Mouse (Mus musculus) splenic B cell, adult 2 months (primary cell): ENCODE results near the gene Tuba3b.

Source experiments
- DNase-seq: peaks from one replicate; pipeline ENCODE4 v3.0.0-alpha.2; 2011; ENCODE audit warnings: low read depth, low spot score
- H3K27me3 ChIP-seq: 2 replicates; pipeline ENCODE4 v1.6.1; 2012; ENCODE audit warnings: mild to moderate bottlenecking, low read length, moderate library complexity, mixed read lengths; ENCODE audit not compliant: control insufficient read depth, poor library complexity, insufficient read depth, severe bottlenecking
- H3K36me3 ChIP-seq: 2 replicates; pipeline ENCODE4 v1.6.1; 2012; ENCODE audit warnings: mild to moderate bottlenecking, low read length, moderate library complexity, mixed read lengths; ENCODE audit not compliant: control insufficient read depth, poor library complexity, insufficient read depth, severe bottlenecking

Tuba3b gene

GRCm38 (mm10) chr6:145592531-145592998 lies 23.0 kb upstream of the Tuba3b start:
- no peaks in the 10 kb centered on the region for H3K36me3 ChIP-seq
- DNase-seq, result no peak
- no peaks in the 10 kb centered on the region for H3K27me3 ChIP-seq

- DNase-seq, result no peak
- no peaks in the 10 kb centered on the region for H3K27me3 ChIP-seq
- no peaks in the 10 kb centered on the region for H3K36me3 ChIP-seq
Measured at GRCm38 (mm10) chr6:145593991-145594390, 21.6 kb upstream of the Tuba3b start.

- no peaks in the 10 kb centered on the region for H3K27me3 ChIP-seq
- H3K36me3 ChIP-seq, result no peaks in the 10 kb centered on the region
- no peak for DNase-seq
Measured at GRCm38 (mm10) chr6:145595905-145596304, 19.7 kb upstream of the Tuba3b start.

GRCm38 (mm10) chr6:145598794-145599555 lies 16.6 kb upstream of the Tuba3b start:
- peak; percentile 43 for DNase-seq
- no peaks in the 10 kb centered on the region for H3K36me3 ChIP-seq
- H3K27me3 ChIP-seq, result no peaks in the 10 kb centered on the region

GRCm38 (mm10) chr6:145604126-145604525 lies 11.4 kb upstream of the Tuba3b start:
- no peaks in the 10 kb centered on the region for H3K36me3 ChIP-seq
- H3K27me3 ChIP-seq, result no peaks in the 10 kb centered on the region
- DNase-seq, result no peak

GRCm38 (mm10) chr6:145604648-145605047 lies 10.9 kb upstream of the Tuba3b start:
- DNase-seq, result no peak
- Histone ChIP-seq H3K36me3 (no peaks in the 10 kb centered on the region), H3K27me3 (no peaks in the 10 kb centered on the region)

GRCm38 (mm10) chr6:145605203-145605602 lies 10.4 kb upstream of the Tuba3b start:
- DNase-seq, result no peak
- Histone ChIP-seq H3K27me3 (no peaks in the 10 kb centered on the region), H3K36me3 (no peaks in the 10 kb centered on the region)

GRCm38 (mm10) chr6:145607746-145608145 lies 7.8 kb upstream of the Tuba3b start:
- no peaks in the 10 kb centered on the region for H3K27me3 ChIP-seq
- H3K36me3 ChIP-seq, result no peaks in the 10 kb centered on the region
- DNase-seq, result no peak

GRCm38 (mm10) chr6:145608693-145609092 lies 6.9 kb upstream of the Tuba3b start:
- DNase-seq, result no peak
- no peaks in the 10 kb centered on the region for H3K27me3 ChIP-seq
- H3K36me3 ChIP-seq, result no peaks in the 10 kb centered on the region

- no peaks in the 10 kb centered on the region for H3K27me3 ChIP-seq
- DNase-seq, result no peak
- no peaks in the 10 kb centered on the region for H3K36me3 ChIP-seq
Measured at GRCm38 (mm10) chr6:145610901-145611300, 4.7 kb upstream of the Tuba3b start.

- Histone ChIP-seq H3K36me3 (no peaks in the 10 kb centered on the region), H3K27me3 (no peaks in the 10 kb centered on the region)
- no peak for DNase-seq
Measured at GRCm38 (mm10) chr6:145612611-145613010, 2.9 kb upstream of the Tuba3b start.

GRCm38 (mm10) chr6:145614219-145614618 lies 1.3 kb upstream of the Tuba3b start, which contains the start of gene Lmntd1:
Gene Lmntd1 (minus strand): TSS chr6:145614319.
- no peak for DNase-seq

GRCm38 (mm10) chr6:145616402-145617229 lies 1.1 kb downstream of the Tuba3b start:
- H3K36me3 ChIP-seq, result no peaks in the 10 kb centered on the region
- peak; percentile 46 for DNase-seq
- H3K27me3 ChIP-seq, result no peaks in the 10 kb centered on the region

More at GRCm38 (mm10) chr6:145614219-145614618, 1.3 kb upstream of the Tuba3b start, which contains the start of gene Lmntd1:
- Histone ChIP-seq H3K36me3 (no peaks in the 10 kb centered on the region), H3K27me3 (no peaks in the 10 kb centered on the region)

GRCm38 (mm10) chr6:145623141-145623540 lies 7.6 kb downstream of the Tuba3b start:
- DNase-seq, result no peak
- H3K27me3 ChIP-seq, result no peaks in the 10 kb centered on the region
- H3K36me3 ChIP-seq, result no peaks in the 10 kb centered on the region

- DNase-seq, result no peak
- H3K27me3 ChIP-seq, result no peaks in the 10 kb centered on the region
- no peaks in the 10 kb centered on the region for H3K36me3 ChIP-seq
Measured at GRCm38 (mm10) chr6:145630269-145630668, 14.7 kb downstream of the Tuba3b start.
